Mouse (Mus musculus) kidney, adult 9 months (tissue): ENCODE results near the gene Setdb1.
A peak's percentile ranks its signal among the peaks of the same experiment; 100 is the strongest.
"Not testable (repeated sequence)": the region's sequence is repeated elsewhere in the genome, so short reads cannot be mapped to it uniquely, and the experiment has no call there.

Experiments
- DNase-seq: peaks from one replicate; pipeline ENCODE4 v3.0.0; 2022

The Setdb1 gene

DNA sequence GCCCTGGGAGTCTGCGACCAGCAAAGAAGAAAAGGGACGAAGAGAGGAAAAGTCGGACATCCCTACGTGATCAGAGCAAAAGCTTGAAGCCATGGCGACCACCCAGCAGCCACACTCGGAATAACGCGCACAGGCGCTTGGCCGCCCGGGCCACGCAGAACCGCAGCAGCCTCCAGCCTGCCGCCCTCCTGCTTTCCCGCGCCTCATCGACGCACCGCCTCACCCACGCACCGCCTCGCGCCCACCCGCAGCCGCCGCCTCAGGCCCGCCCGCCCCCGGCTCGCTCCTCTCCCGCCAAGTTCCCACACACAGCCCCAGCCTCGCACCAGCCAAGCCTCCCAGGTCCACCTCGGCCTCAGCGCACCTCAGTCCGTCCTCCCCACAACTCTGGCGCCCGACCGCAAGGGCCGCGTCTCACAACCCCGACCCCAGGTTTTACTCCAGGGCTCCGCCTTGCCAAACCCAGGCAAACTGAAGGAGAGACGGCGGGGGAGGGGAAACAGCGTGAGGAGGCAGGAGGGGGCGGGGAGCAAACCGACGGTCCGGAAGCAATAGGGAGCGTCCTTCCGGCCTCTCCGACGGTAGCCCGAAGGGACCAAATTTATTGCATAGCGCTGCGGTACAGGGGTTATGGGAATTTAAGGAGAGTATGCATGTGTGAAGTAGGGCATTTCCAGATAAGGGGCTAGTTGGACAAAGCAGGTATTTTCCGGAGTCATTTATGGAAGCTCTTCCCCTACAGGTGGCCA is at the start of gene Setdb1:
Gene Setdb1, minus strand, starts transcription at position 502 of the 749 bp plus-strand sequence.
- peak; percentile 95 for DNase-seq

GRCm38 (mm10) chr3:95402741-95403140 is 45.7 kb upstream of the Setdb1 start, which contains the start of gene 4930558C23Rik:
TSS of gene 4930558C23Rik (minus strand) at chr3:95402841.
- DNase-seq: no peak

DNA sequence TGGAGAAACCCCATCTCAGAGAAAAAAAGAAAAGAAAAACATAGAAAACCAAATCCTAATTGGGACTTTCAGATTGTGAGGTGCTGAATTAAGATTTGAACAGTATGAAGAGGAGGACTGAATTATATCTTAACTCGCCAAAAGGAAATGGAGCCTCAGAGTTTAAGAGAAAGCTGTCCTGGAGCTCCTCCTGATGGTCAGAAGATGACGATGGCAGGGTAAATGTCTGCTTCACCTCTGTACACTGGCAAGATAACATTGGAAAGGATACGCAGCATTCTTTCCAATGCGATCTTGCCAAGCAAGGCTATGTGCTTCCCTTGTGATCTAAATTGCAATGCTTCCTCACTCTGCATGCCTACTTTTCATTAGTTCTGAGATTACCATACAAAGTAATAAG is 37.4 kb upstream of the Setdb1 start:
- DNase-seq: peak; percentile 57

DNA sequence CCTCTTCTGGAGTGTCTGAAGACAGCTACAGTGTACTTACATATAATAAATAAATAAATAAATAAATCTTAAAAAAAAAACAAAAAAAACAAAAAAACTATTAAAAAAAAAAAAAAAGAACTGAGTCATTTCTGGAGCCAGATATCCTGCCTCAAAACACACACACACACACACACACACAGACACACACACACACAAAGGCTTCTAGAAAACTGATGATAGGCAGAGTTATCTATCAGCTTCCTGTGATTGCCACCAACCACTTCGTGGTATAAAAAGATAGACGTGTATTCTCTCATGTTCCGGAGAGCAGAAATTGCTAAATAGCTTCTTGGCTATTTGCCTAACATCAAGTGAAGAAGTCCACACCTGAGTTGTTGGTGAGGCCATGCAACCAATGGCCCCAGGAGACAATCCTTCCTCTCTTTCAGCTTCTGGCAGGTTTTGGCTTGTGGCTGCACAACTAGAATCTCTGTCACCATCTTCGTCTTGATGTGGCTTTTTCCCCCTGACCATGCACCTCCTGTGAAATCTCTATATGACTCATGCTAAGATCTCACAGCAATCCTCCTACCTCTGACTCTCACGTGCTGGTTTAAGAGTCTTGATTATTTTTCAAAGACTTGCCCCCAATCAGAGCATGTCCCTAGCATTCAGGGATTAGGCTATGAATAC is 28.5 kb upstream of the Setdb1 start:
- DNase-seq: no peak

DNA sequence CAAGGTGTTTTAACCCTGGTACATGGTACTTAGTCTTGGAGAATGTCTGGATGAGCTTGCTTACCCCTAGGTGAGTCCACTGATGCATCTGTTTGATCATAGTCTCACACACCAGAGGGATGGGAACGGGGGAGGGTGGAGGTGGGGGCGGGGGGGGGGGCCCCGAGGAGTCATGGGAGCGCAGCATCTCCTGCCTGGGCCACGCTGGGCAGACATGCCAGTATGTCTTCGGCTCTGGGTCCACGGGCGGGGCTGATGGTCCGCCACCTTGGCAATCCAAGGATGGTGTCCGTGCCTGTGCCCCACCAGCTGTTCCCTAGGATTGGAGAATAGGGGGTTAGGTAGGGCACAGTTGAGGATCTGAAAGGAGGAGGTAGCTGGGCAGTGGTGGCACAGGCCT is 16.2 kb upstream of the Setdb1 start:
- no peak for DNase-seq

GRCm38 (mm10) chr3:95370101-95370500 is 13.1 kb upstream of the Setdb1 start:
- DNase-seq: no peak

GRCm38 (mm10) chr3:95360276-95360675 is 3.3 kb upstream of the Setdb1 start:
- DNase-seq: not testable (repeated sequence)

GRCm38 (mm10) chr3:95357746-95358145 is 744 bp upstream of the Setdb1 start:
- DNase-seq: no peak

DNA sequence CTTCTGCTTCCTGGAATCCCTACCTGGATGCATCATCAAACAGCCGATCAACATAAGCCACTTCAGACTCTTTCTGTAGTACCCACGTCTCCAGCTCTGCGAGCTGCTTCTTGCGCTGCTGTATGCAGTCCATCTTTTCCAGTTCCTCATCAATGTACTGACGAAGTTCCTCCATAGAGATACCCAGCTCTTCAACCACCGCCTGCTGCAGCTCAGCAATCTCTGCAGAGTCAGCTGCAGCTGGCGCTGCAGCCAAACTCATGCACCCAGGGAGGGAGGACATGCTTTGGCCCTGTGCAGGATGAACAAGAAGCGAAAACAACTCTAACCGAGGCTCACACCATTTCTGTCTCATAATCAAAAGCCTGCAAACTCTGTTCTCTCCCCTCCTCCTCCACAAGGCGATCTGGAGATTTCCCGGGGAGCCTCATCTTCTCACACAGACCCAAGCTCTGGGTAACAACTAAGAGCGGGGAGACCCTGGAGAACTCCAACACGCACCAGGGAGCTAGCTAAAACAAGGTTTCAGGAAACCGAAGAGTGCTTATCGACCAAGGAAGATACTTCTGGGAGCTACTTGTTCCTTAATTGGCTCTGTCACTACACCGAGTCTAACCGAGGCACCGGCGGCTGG is 974 bp downstream of the Setdb1 start:
- DNase-seq: not testable (repeated sequence)

- DNase-seq: peak; percentile 73
These were observed 7.5 kb downstream of the Setdb1 start for GRCm38 (mm10) chr3:95349491-95349890.

GRCm38 (mm10) chr3:95348343-95348742 is 8.7 kb downstream of the Setdb1 start:
- DNase-seq: not testable (repeated sequence)

DNA sequence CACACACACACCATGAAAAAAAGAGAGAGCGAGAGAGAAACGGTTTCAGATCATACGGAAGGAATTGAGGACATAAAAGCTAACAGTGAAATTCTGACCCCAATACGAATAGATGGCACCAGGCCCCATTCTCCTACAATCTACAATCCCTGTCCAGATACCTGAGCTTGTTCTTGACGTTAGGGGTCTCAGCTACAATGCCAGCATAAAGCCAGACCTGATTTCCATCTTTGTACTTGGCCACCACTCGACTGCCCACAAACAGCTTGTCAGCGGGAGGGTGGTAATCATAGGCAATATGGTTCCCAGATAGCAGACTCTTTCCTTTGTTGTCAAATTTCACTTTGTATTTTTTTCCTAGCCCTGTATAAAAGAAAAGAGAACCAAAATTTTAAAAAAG is 10.5 kb downstream of the Setdb1 start:
- DNase-seq: no peak

- DNase-seq: not testable (repeated sequence)
These were observed 13.5 kb downstream of the Setdb1 start for GRCm38 (mm10) chr3:95343356-95344000.

- DNase-seq: no peak
These were observed 18.8 kb downstream of the Setdb1 start for GRCm38 (mm10) chr3:95338251-95338650.

DNA sequence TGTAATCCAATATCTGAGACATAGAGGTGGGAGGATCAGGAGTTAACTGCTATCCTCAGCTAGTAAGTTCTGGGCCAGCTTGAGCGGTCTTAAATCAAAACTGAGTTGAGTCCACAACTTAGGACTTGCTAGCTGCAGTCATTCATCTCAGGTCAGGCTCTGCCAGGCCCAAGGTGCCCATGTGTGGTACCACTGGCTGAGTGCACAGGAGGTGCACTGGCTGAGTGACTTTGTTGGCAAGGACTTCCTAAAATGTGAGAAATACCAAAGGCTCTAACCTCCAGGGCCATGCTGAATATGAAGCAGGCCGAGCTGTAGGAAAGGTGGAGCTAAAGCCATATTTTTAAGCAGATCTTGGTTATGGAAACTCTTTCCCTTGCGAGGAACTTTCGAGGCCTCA is 19.7 kb downstream of the Setdb1 start:
- no peak for DNase-seq

DNA sequence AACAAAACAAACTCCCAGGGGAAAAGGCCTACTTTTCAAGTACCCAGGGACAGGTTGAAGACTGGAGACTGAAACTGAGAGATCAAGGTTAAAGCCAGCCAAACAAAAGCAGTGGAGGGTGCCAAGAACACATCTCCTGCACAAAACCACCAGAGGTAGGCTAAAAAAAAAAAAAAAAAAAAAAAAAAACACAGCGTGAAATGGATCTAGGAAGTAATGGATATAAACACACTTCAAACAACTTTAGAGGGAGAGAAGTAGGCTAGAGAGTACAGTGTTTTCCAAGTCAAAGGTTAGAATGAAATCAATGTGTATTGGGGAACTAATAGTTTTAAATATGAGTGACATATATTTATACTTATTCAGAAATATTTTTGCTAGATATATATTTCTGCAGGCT is 25.5 kb downstream of the Setdb1 start:
- no peak for DNase-seq

GRCm38 (mm10) chr3:95328803-95329404 is 28.1 kb downstream of the Setdb1 start:
- no peak for DNase-seq

GRCm38 (mm10) chr3:95324454-95325144 is 32.4 kb downstream of the Setdb1 start:
- DNase-seq: no peak

DNA sequence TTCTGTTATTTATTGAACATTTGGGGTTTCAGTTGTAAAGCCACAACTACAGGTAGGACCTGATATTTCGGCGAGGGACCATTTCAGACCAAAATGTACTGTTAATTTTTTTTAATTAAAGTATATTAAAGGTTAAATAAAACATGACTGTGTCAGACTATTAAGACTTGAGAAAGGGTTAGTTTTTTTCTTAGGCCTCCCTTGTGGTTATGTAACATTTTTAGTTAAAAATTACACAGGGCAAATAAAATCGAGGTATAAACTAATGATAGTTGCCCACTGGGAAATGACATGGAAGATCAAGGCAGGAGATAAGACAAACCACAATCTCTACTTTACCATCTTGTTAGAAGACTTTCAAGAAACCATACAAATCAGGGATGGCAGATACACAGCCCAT is 33.6 kb downstream of the Setdb1 start:
- DNase-seq: peak; percentile 63

DNA sequence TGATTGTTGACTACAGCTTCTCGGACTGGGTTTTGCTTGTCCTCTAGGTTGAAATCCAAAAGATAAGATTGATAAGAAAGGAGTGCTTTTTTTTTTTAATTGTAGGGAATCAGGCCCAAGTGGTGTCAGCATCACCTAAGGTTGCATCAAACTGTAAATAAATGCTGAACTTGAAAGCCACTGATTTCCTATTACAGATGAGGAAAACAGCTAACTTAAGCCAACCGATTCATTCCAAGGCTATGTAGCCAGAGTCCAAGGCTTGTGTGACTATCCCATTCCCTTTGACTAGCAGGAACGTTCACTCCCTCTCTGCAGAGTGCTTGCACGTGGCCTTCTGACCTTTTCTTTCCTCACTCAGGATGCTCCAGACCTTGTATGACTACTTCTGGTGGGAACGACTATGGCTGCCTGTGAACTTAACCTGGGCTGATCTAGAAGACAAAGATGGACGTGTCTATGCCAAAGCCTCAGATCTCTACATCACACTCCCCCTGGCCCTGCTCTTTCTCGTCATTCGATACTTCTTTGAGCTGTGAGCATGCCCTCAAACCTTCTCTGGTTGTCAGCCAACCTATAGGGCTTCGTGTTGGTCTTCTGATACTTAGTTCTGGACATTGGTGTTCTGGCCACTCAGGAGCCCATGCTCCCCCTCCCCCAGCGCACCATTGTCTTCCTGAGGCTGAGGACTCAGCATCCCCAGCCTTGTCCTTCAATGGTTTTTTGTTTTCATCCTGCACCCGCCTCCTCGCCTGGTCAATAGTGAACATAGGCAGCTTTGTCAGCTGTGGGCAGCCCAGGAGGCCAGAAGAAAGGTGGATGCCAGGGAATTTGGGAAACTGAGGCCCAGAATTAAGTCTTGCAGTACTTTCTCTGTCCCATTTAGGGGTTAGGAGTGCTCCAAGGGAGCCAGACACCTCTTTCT is 37.0 kb downstream of the Setdb1 start:
- DNase-seq: no peak

DNA sequence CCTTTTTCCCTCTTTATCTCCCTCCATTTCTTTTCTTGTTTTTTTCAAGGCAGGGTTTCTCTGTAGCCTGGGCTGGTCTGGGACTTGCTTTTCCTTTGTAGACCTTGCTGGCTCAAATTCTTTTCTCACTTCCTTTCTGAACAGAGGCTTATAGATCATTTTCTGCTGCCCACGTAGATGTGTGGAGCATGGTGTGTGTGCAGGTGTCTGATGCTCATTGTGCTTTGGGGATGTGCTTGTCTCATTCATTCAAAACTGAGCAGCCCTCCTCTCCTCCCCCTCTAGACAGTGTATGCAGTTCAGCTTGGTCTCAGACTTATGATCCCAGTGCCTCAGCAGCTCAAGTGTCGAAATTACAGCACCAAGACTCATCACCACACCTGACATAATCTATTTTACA is 37.9 kb downstream of the Setdb1 start:
- DNase-seq: no peak
